Mouse (Mus musculus): ENCODE data around the gene Zdhhc4. TPM values are rescaled to one million over a fixed set of nuclear protein-coding genes. Genes with fewer than 3 reads are reported as not detected.
A peak's percentile ranks its signal among the peaks of the same experiment; 100 is the strongest.

Zdhhc4 gene
- polyA plus RNA-seq, 1 experiment from 2014 or later = 70.2 TPM

- peak; percentile 85 for DNase-seq (ENCODE audit: extremely low spot score, low spot score)
- peaks cover 31% of the 10 kb centered on the region for H3K4me1 ChIP-seq
- H3K9me3 ChIP-seq = no peaks in the 10 kb centered on the region; the same call in 1 of the 2 replicates
- H3K27me3 ChIP-seq (ENCODE audit: poor library complexity, severe bottlenecking) = no peaks in the 10 kb centered on the region
- peak within 1 kb of the TSS; percentile 97 for H3K27ac ChIP-seq
- H3K4me3 ChIP-seq = peak within 1 kb of the TSS; percentile 73
- H3K36me3 ChIP-seq (replicated peaks) = peaks cover 79% of the 10 kb centered on the region
- under 1% methylated on average over 101 of the region's 101 CpGs for WGBS
Observed at GRCm38 (mm10) chr5:143314730-143315513, 14.1 kb downstream of the Zdhhc4 start, which contains the start of gene E130309D02Rik. Gene E130309D02Rik (minus strand): TSS chr5:143315360.

- 3% methylated on average over 16 of the region's 16 CpGs for WGBS
- H3K4me3 ChIP-seq = peak overlapping the region; percentile 73
- peaks cover 79% of the 10 kb centered on the region for H3K36me3 ChIP-seq (replicated peaks)
- H3K27ac ChIP-seq = peak overlapping the region; percentile 97
- no peaks in the 10 kb centered on the region for H3K27me3 ChIP-seq (ENCODE audit: poor library complexity, severe bottlenecking)
- DNase-seq (ENCODE audit: extremely low spot score, low spot score) = peak; percentile 32
- H3K9me3 ChIP-seq = no peaks in the 10 kb centered on the region; the same call in 1 of the 2 replicates
- H3K4me1 ChIP-seq = peaks cover 31% of the 10 kb centered on the region
Observed at GRCm38 (mm10) chr5:143314183-143314729, 14.8 kb downstream of the Zdhhc4 start.

- H3K4me1 ChIP-seq = peaks cover 31% of the 10 kb centered on the region
- no peaks in the 10 kb centered on the region for H3K27me3 ChIP-seq (ENCODE audit: poor library complexity, severe bottlenecking)
- H3K27ac ChIP-seq = no peak overlapping the region
- H3K9me3 ChIP-seq = no peaks in the 10 kb centered on the region; the same call in 1 of the 2 replicates
- H3K4me3 ChIP-seq = 0 out of 2 replicates have a peak overlapping the region, but pooled peaks have one; percentile 8
- DNase-seq (ENCODE audit: extremely low spot score, low spot score) = peak; percentile 72
- H3K36me3 ChIP-seq (replicated peaks) = peaks cover 79% of the 10 kb centered on the region
- 70% methylated on average over 8 of the region's 8 CpGs for WGBS
Observed at GRCm38 (mm10) chr5:143311886-143312285, 17.2 kb downstream of the Zdhhc4 start.

- no peak overlapping the region for H3K4me3 ChIP-seq
- no peaks in the 10 kb centered on the region for H3K27me3 ChIP-seq (ENCODE audit: poor library complexity, severe bottlenecking)
- no peaks in the 10 kb centered on the region; the same call in 1 of the 2 replicates for H3K9me3 ChIP-seq
- H3K27ac ChIP-seq = no peak overlapping the region
- DNase-seq (ENCODE audit: extremely low spot score, low spot score) = no peak
- H3K36me3 ChIP-seq (replicated peaks) = peaks cover 88% of the 10 kb centered on the region
- 93% methylated on average over 7 of the region's 7 CpGs for WGBS
- peaks cover 21% of the 10 kb centered on the region for H3K4me1 ChIP-seq
Observed at GRCm38 (mm10) chr5:143309916-143310315, 19.1 kb downstream of the Zdhhc4 start.

GRCm38 (mm10) chr5:143308825-143309224, 20.2 kb downstream of the Zdhhc4 start:
- no peak for DNase-seq (ENCODE audit: extremely low spot score, low spot score)
- no peak overlapping the region for H3K27ac ChIP-seq
- WGBS = 95% methylated on average over 5 of the region's 5 CpGs
- peaks cover 16% of the 10 kb centered on the region for H3K4me1 ChIP-seq
- peaks cover 99% of the 10 kb centered on the region for H3K36me3 ChIP-seq (replicated peaks)
- H3K27me3 ChIP-seq (ENCODE audit: poor library complexity, severe bottlenecking) = no peaks in the 10 kb centered on the region
- no peaks in the 10 kb centered on the region; the same call in 1 of the 2 replicates for H3K9me3 ChIP-seq
- no peak overlapping the region for H3K4me3 ChIP-seq

- Histone ChIP-seq H3K4me1 (no peaks in the 10 kb centered on the region), H3K4me3 (no peak overlapping the region)
- WGBS = over 99% methylated on average over 7 of the region's 7 CpGs
Observed at GRCm38 (mm10) chr5:143304251-143304650, 24.8 kb downstream of the Zdhhc4 start.

GRCm38 (mm10) chr5:143301296-143301695, 27.8 kb downstream of the Zdhhc4 start:
- H3K4me3 ChIP-seq = no peak overlapping the region
- H3K4me1 ChIP-seq = no peaks in the 10 kb centered on the region
- 86% methylated on average over 8 of the region's 8 CpGs for WGBS
- no peak overlapping the region for H3K27ac ChIP-seq
- peaks cover 91% of the 10 kb centered on the region for H3K36me3 ChIP-seq (replicated peaks)
- no peaks in the 10 kb centered on the region for H3K27me3 ChIP-seq (ENCODE audit: poor library complexity, severe bottlenecking)
- no peak for DNase-seq (ENCODE audit: extremely low spot score, low spot score)
- no peaks in the 10 kb centered on the region; the same call in 1 of the 2 replicates for H3K9me3 ChIP-seq

More at GRCm38 (mm10) chr5:143304251-143304650, 24.8 kb downstream of the Zdhhc4 start:
- DNase-seq (ENCODE audit: extremely low spot score, low spot score) = no peak
- Histone ChIP-seq H3K27ac (no peak overlapping the region), H3K27me3 (ENCODE audit: poor library complexity, severe bottlenecking) (no peaks in the 10 kb centered on the region), H3K36me3 (replicated peaks) (peaks cover 100% of the 10 kb centered on the region), H3K9me3 (no peaks in the 10 kb centered on the region; the same call in 1 of the 2 replicates)

GRCm38 (mm10) chr5:143299686-143300085, 29.4 kb downstream of the Zdhhc4 start:
- Histone ChIP-seq H3K27ac (no peak overlapping the region), H3K27me3 (ENCODE audit: poor library complexity, severe bottlenecking) (peaks cover 5% of the 10 kb centered on the region), H3K36me3 (replicated peaks) (peaks cover 86% of the 10 kb centered on the region), H3K9me3 (no peaks in the 10 kb centered on the region; the same call in 1 of the 2 replicates), H3K4me3 (no peak overlapping the region), H3K4me1 (no peaks in the 10 kb centered on the region)
- WGBS = 92% methylated on average over 4 of the region's 4 CpGs
- peak; percentile 49 for DNase-seq (ENCODE audit: extremely low spot score, low spot score)

GRCm38 (mm10) chr5:143298391-143298790, 30.7 kb downstream of the Zdhhc4 start:
- Histone ChIP-seq H3K27ac (no peak overlapping the region), H3K4me3 (no peak overlapping the region), H3K4me1 (peaks cover 7% of the 10 kb centered on the region), H3K36me3 (replicated peaks) (peaks cover 73% of the 10 kb centered on the region), H3K9me3 (no peaks in the 10 kb centered on the region; the same call in 1 of the 2 replicates), H3K27me3 (ENCODE audit: poor library complexity, severe bottlenecking) (peaks cover 18% of the 10 kb centered on the region)
- no peak for DNase-seq (ENCODE audit: extremely low spot score, low spot score)
- WGBS = 92% methylated on average over 7 of the region's 7 CpGs

- WGBS = 94% methylated on average over 9 of the region's 9 CpGs
- no peak overlapping the region for H3K27ac ChIP-seq
- no peaks in the 10 kb centered on the region; the same call in 1 of the 2 replicates for H3K9me3 ChIP-seq
- H3K4me1 ChIP-seq = peaks cover 11% of the 10 kb centered on the region
- no peak overlapping the region for H3K4me3 ChIP-seq
- peaks cover 69% of the 10 kb centered on the region for H3K36me3 ChIP-seq (replicated peaks)
- no peak for DNase-seq (ENCODE audit: extremely low spot score, low spot score)
- peaks cover 22% of the 10 kb centered on the region for H3K27me3 ChIP-seq (ENCODE audit: poor library complexity, severe bottlenecking)
Observed at GRCm38 (mm10) chr5:143297986-143298385, 31.1 kb downstream of the Zdhhc4 start.

GRCm38 (mm10) chr5:143295330-143295729, 33.7 kb downstream of the Zdhhc4 start:
- WGBS = 92% methylated on average over 2 of the region's 2 CpGs
- Histone ChIP-seq H3K36me3 (replicated peaks) (peaks cover 42% of the 10 kb centered on the region), H3K4me1 (peaks cover 15% of the 10 kb centered on the region), H3K27ac (no peak overlapping the region), H3K27me3 (ENCODE audit: poor library complexity, severe bottlenecking) (peaks cover 49% of the 10 kb centered on the region), H3K9me3 (no peaks in the 10 kb centered on the region; the same call in 1 of the 2 replicates), H3K4me3 (no peak overlapping the region)
- DNase-seq (ENCODE audit: extremely low spot score, low spot score) = no peak

- Histone ChIP-seq H3K4me3 (no peak overlapping the region), H3K4me1 (peaks cover 15% of the 10 kb centered on the region), H3K27ac (no peak overlapping the region), H3K27me3 (ENCODE audit: poor library complexity, severe bottlenecking) (peaks cover 54% of the 10 kb centered on the region), H3K36me3 (replicated peaks) (peaks cover 37% of the 10 kb centered on the region), H3K9me3 (no peaks in the 10 kb centered on the region; the same call in 1 of the 2 replicates)
- WGBS = 85% methylated on average over 3 of the region's 3 CpGs
- DNase-seq (ENCODE audit: extremely low spot score, low spot score) = no peak
Observed at GRCm38 (mm10) chr5:143294862-143295261, 34.2 kb downstream of the Zdhhc4 start.

GRCm38 (mm10) chr5:143293404-143293803, 35.7 kb downstream of the Zdhhc4 start, which contains the start of gene Zfp853:
Gene Zfp853 (minus strand): TSS chr5:143293623.
- Histone ChIP-seq H3K4me3 (peak within 1 kb of the TSS; percentile 49), H3K9me3 (no peaks in the 10 kb centered on the region; the same call in 1 of the 2 replicates), H3K36me3 (replicated peaks) (peaks cover 23% of the 10 kb centered on the region), H3K4me1 (peaks cover 20% of the 10 kb centered on the region), H3K27ac (peak within 1 kb of the TSS; percentile 9; the same call in 1 of the 2 replicates), H3K27me3 (ENCODE audit: poor library complexity, severe bottlenecking) (peaks cover 68% of the 10 kb centered on the region)
- DNase-seq (ENCODE audit: extremely low spot score, low spot score) = no peak
- 3% methylated on average over 34 of the region's 38 CpGs for WGBS
